Mouse (Mus musculus) neural tube, embryonic 15.5 days (tissue): Measurements from ENCODE around the gene 1700023F06Rik. TPM values are rescaled to one million over a fixed set of nuclear protein-coding genes. Genes with fewer than 3 reads are reported as not detected.
A peak's percentile ranks its signal among the peaks of the same experiment; 100 is the strongest.

Experiments
- ATAC-seq: fragments of 200-750 bp; cut with Nextera tagmentation; 2 replicates; pipeline ENCODE4 v1.8.0; 2017; ENCODE audit warnings: mild to moderate bottlenecking, moderate TSS enrichment, moderate library complexity; ENCODE audit not compliant: low FRiP score
- H3K27ac ChIP-seq: fragments of 300-500 bp; sonication (generic); replicated peaks from 2 replicates; pipeline ENCODE4 v1.5.1; 2015; ENCODE audit warnings: mild to moderate bottlenecking, inconsistent platforms
- H3K27me3 ChIP-seq: fragments of 300-500 bp; sonication (generic); replicated peaks from 2 replicates; pipeline ENCODE4 v1.6.1; 2015; ENCODE audit warnings: inconsistent platforms
- H3K36me3 ChIP-seq: fragments of 300-500 bp; sonication (generic); 2 replicates; pipeline ENCODE4 v1.6.1; 2015; ENCODE audit warnings: inconsistent platforms
- H3K4me1 ChIP-seq: fragments of 300-500 bp; sonication (generic); 2 replicates; pipeline ENCODE4 v1.6.1; 2015; ENCODE audit warnings: inconsistent platforms
- H3K4me2 ChIP-seq: fragments of 300-500 bp; sonication (generic); 2 replicates; pipeline ENCODE4 v1.6.1; 2015; ENCODE audit warnings: inconsistent platforms, mild to moderate bottlenecking, moderate library complexity
- H3K4me3 ChIP-seq: fragments of 300-500 bp; sonication (generic); replicated peaks from 2 replicates; pipeline ENCODE4 v1.5.1; 2015; ENCODE audit warnings: mild to moderate bottlenecking, inconsistent platforms
- H3K9ac ChIP-seq: fragments of 300-500 bp; sonication (generic); replicated peaks from 2 replicates; pipeline ENCODE4 v1.6.1; 2015; ENCODE audit warnings: mild to moderate bottlenecking, inconsistent platforms
- H3K9me3 ChIP-seq: fragments of 300-500 bp; sonication (generic); replicated peaks from 2 replicates; pipeline ENCODE4 v1.6.1; 2016; ENCODE audit warnings: inconsistent platforms
- WGBS: fragments of 180-500 bp; shearing (Covaris S2); methylation state at CpG from one replicate; pipeline ENCODE4 v1.1.7; 2015; ENCODE audit warnings: mixed read lengths; 5-methylcytosine and 5-hydroxymethylcytosine counted together
- polyA plus RNA-seq: library from polyadenylated mRNA; unstranded; fragments of >200 nt; fragmentation: Nextera tagmentation; extraction: Ambion mirVana; gene quantifications from 2 replicates; pipeline ENCODE4 v1.2.1, GENCODE M21; 2015

The 1700023F06Rik gene
- polyA plus RNA-seq, 1 experiment from 2014 or later: 2.3 TPM

- WGBS: 3% methylated on average over 25 of the region's 25 CpGs
- H3K4me2 ChIP-seq: peak overlapping the region; percentile 56
- no peaks in the 10 kb centered on the region for H3K36me3 ChIP-seq
- H3K27me3 ChIP-seq: no peaks in the 10 kb centered on the region
- peak; percentile 91 for ATAC-seq
- no peaks in the 10 kb centered on the region for H3K9me3 ChIP-seq
- H3K4me3 ChIP-seq: peak overlapping the region; percentile 27
- peak overlapping the region; percentile 69 for H3K27ac ChIP-seq
- peaks cover 11% of the 10 kb centered on the region for H3K4me1 ChIP-seq
- H3K9ac ChIP-seq: no peak overlapping the region; the same call in 1 of the 2 replicates
Measured at GRCm38 (mm10) chr11:103158621-103159478, 49.5 kb downstream of the 1700023F06Rik start.

- Histone ChIP-seq H3K27me3 (no peaks in the 10 kb centered on the region), H3K4me3 (no peak overlapping the region), H3K4me1 (0 out of 2 replicates have a peak, but pooled peaks cover 6% of the 10 kb centered on the region), H3K9ac (no peak overlapping the region), H3K27ac (no peak overlapping the region), H3K4me2 (no peak overlapping the region), H3K36me3 (no peaks in the 10 kb centered on the region), H3K9me3 (no peaks in the 10 kb centered on the region)
- no peak for ATAC-seq
- WGBS: 97% methylated on average over 4 of the region's 4 CpGs
Measured at GRCm38 (mm10) chr11:103149771-103150170, 58.6 kb downstream of the 1700023F06Rik start.

Other genes with a start within 250 kb of the 1700023F06Rik start
- 33.8 and 39.3 TPM in 2 replicates for gene Nmt1, start 180.4 kb downstream of the 1700023F06Rik start, polyA plus RNA-seq
- gene Dcakd, start 180.2 kb downstream of the 1700023F06Rik start, polyA plus RNA-seq: 149 and 153 TPM in 2 replicates
- 3.2 and 3.4 TPM in 2 replicates for gene Plcd3, start 106.9 kb downstream of the 1700023F06Rik start, polyA plus RNA-seq
- 9.3 and 10.4 TPM in 2 replicates for gene Acbd4, start 106.9 kb downstream of the 1700023F06Rik start, polyA plus RNA-seq
- 4.3 and 4.5 TPM in 2 replicates for gene Hexim1, start 92.3 kb downstream of the 1700023F06Rik start, polyA plus RNA-seq
- 28.4 and 29.0 TPM in 2 replicates for gene Hexim2, start 76.1 kb downstream of the 1700023F06Rik start, polyA plus RNA-seq
- gene Fmnl1, start 37.5 kb downstream of the 1700023F06Rik start, polyA plus RNA-seq: 8.6 and 10.8 TPM in 2 replicates
- 1.00 and 1.3 TPM in 2 replicates for gene Spata32, start 9.9 kb upstream of the 1700023F06Rik start, polyA plus RNA-seq
- gene Map3k14, start 58.9 kb upstream of the 1700023F06Rik start, polyA plus RNA-seq: 3.8 and 5.7 TPM in 2 replicates
- gene Arhgap27, start 155.1 kb upstream of the 1700023F06Rik start, polyA plus RNA-seq: 6.3 and 8.3 TPM in 2 replicates
- 8.2 and 8.9 TPM in 2 replicates for gene Plekhm1, start 204.1 kb upstream of the 1700023F06Rik start, polyA plus RNA-seq